Mouse (Mus musculus) liver, postnatal 0 days (tissue): Measurements from ENCODE around the gene Gstcd.

Experiments used
- CTCF ChIP-seq: sonication (generic); IDR thresholded peaks from 2 replicates; pipeline ENCODE4 v1.5.1; 2016; ENCODE audit warnings: antibody characterized with exemption, low read depth
- EP300 ChIP-seq: IDR thresholded peaks from 2 replicates; pipeline ENCODE4 v1.6.1; 2016; ENCODE audit warnings: antibody characterized with exemption, low read depth, mild to moderate bottlenecking

DNA sequence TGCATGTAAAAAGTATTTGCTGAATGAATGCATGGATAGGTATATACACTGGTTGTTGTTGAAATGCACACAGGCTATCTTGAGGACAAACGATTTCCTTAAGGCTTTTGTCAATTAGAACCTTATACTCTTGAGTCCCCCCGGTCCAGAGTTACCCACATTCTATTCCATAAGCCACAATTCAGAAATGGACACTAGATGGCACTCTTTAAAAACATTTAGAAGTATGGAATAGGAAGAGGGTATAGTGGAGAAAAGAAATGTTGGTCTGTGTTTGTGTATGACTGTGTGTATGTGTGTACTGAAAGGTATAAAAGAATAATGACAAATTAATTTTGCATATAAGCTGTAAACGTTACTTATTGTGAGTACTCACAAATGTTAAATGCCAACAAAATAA is 6.0 kb downstream of the Gstcd start:
- TF ChIP-seq CTCF (peak; percentile 66), EP300 (no peak)
